Mouse (Mus musculus): Measurements from ENCODE around the gene Trak2. TPM values are rescaled to one million over a fixed set of nuclear protein-coding genes. Genes with fewer than 3 reads are reported as not detected.
A peak's percentile ranks its signal among the peaks of the same experiment; 100 is the strongest.
"Not testable (repeated sequence)": the region's sequence is repeated elsewhere in the genome, so short reads cannot be mapped to it uniquely, and the experiment has no call there.

Gene Trak2
- polyA plus RNA-seq, 1 experiment, result 13.7 TPM

DNA sequence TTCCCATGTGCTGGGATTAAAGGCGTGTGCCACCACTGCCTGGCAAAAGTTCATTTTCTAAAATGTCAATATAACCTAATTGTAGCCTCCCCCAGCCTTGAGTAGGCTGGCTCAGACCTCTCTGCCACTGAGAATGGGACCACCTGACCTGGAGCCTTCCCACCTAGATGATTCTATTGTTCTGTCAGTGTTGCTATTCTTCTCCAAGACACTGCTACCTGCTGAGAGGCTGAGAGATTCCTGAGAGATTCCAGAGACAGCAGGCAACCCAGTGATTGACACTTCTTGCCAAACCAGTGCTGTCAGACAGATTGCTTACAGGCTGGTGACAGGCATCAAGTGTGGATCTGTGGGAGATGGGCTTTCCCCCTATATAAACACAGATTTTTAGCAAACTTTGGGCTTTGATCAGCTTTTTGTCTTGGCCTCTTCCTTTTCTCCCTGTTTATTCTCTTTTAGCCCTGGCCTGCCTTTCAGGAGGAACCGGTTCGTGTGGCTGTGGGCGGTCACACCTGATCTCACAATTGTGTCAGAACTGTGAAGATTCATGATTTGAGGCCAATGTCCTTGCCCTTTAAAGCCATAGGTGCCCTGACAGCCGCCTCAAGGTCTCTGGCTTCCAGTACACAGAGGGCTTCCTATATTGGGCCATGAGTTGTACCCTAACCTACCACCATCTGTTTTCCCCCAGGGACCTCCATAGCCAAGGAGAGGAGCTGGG, 83.2 kb downstream of the Trak2 start:
- Histone ChIP-seq H3K27me3 (ENCODE audit: control insufficient read depth, insufficient read depth, insufficient read length) (no peaks in the 10 kb centered on the region), H3K4me2 (ENCODE audit: low read depth) (no peak overlapping the region), H3ac (ENCODE audit: control insufficient read depth, insufficient read length) (no peak overlapping the region), H3K79me2 (ENCODE audit: control insufficient read depth, insufficient read depth) (no peaks in the 10 kb centered on the region), H3K36me3 (ENCODE audit: control insufficient read depth, insufficient read depth) (no peaks in the 10 kb centered on the region), H3K4me3 (no peak overlapping the region)
- no peak for TF ChIP-seq MYOG (IDR thresholded peaks at IDR 0.05; ENCODE audit: control insufficient read depth in 1 of 3, insufficient read depth in 1 of 3, insufficient read length in 2 of 3, low read depth in 2 of 3)
- TF ChIP-seq TCF3 (IDR thresholded peaks at IDR 0.05; ENCODE audit: insufficient read length, low read depth), result no peak
- no peak for TF ChIP-seq SRF (IDR thresholded peaks at IDR 0.05; ENCODE audit: control insufficient read depth, insufficient read length, low read depth)
- no peak for TF ChIP-seq MAX (IDR thresholded peaks at IDR 0.05; ENCODE audit: low read depth)
- no peak for TF ChIP-seq MYOD1 (IDR thresholded peaks at IDR 0.05; ENCODE audit: control insufficient read depth in 1 of 3, insufficient read length in 2 of 3, low read depth in 2 of 3)
- no peak for TF ChIP-seq CEBPB (IDR thresholded peaks at IDR 0.05; ENCODE audit: insufficient read depth, poor library complexity, severe bottlenecking)

DNA sequence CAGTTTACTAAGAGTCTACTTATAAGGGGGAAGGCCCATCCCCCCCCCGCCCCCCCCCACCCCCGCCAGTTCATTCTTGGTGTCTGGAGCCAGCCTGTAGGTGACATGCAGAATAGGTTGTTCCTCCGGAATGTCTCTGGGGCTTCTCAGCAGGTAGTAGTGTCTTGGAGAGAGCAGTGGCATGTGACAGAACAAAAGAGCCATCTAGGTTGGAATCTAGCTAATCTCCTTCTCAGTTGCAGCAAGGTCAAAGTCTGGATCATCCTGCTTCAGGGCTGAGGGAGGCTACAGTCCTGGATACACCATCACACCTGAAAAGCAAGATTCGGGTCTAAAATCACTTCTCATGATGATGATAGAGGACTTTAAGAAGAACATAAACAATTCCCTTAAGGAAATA, 87.6 kb downstream of the Trak2 start:
- Histone ChIP-seq H3K79me2 (ENCODE audit: control insufficient read depth, insufficient read depth) (no peaks in the 10 kb centered on the region), H3K4me2 (ENCODE audit: low read depth) (no peak overlapping the region), H3K27me3 (ENCODE audit: control insufficient read depth, insufficient read depth, insufficient read length) (no peaks in the 10 kb centered on the region), H3K36me3 (ENCODE audit: control insufficient read depth, insufficient read depth) (no peaks in the 10 kb centered on the region), H3K4me3 (no peak overlapping the region), H3ac (ENCODE audit: control insufficient read depth, insufficient read length) (no peak overlapping the region)
- no peak for TF ChIP-seq TCF3 (IDR thresholded peaks at IDR 0.05; ENCODE audit: insufficient read length, low read depth)
- no peak for TF ChIP-seq REST (IDR thresholded peaks at IDR 0.05; ENCODE audit: insufficient read depth, insufficient read length)
- TF ChIP-seq MYOG (IDR thresholded peaks at IDR 0.05; ENCODE audit: control insufficient read depth in 1 of 3, insufficient read depth in 1 of 3, insufficient read length in 2 of 3, low read depth in 2 of 3), result no peak
- no peak for TF ChIP-seq CEBPB (IDR thresholded peaks at IDR 0.05; ENCODE audit: insufficient read depth, poor library complexity, severe bottlenecking)
- no peak for TF ChIP-seq MYOD1 (IDR thresholded peaks at IDR 0.05; ENCODE audit: control insufficient read depth in 1 of 3, insufficient read length in 2 of 3, low read depth in 2 of 3)
- no peak for TF ChIP-seq TCF12 (IDR thresholded peaks at IDR 0.05; ENCODE audit: insufficient read depth, poor library complexity, severe bottlenecking)

DNA sequence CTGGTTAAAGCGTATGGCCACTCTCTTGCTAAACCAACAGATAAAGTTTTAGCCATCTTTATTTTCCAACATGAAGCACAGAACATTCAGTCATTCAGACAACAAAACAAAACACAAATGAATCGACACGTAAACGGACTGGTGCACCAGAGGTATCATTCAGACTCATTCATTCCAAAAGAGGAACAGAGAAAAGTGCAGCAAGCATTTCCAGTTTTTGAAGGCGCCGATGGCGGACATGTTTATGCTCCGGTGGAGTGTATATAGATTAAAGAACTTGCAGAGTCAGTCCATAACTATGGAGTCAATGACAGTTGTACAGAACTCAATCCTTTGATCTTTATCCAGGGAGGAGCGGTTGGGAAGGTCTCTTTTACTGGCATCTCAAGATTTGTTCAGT, 90.0 kb downstream of the Trak2 start:
- H3K4me2 ChIP-seq (ENCODE audit: low read depth); H3K36me3 ChIP-seq (ENCODE audit: control insufficient read depth, insufficient read depth); H3K4me3 ChIP-seq; H3K79me2 ChIP-seq (ENCODE audit: control insufficient read depth, insufficient read depth); H3K27me3 ChIP-seq (ENCODE audit: control insufficient read depth, insufficient read depth, insufficient read length); H3ac ChIP-seq (ENCODE audit: control insufficient read depth, insufficient read length): not testable (repeated sequence)

DNA sequence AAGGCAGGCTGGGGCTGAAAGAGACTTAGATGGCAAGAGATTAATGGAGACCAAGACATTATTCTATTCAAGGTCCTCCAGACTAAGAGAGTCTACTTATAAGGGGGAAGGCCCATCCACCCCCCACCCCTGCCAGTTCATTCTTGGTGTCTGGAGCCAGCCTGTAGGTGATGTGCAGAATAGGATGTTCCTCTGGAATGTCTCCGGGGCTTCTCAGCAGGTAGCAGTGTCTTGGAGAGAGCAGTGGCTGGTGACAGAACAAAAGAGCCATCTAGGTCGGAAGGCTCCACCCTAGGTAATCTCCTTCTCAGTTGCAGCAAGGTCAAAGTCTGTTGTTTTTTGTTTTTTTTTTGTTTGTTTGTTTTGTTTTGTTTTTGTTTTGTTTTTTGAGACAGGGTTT, 93.9 kb downstream of the Trak2 start:
- not testable (repeated sequence) for H3K36me3 ChIP-seq (ENCODE audit: control insufficient read depth, insufficient read depth); H3K4me3 ChIP-seq; H3K79me2 ChIP-seq (ENCODE audit: control insufficient read depth, insufficient read depth); H3K27me3 ChIP-seq (ENCODE audit: control insufficient read depth, insufficient read depth, insufficient read length); H3K4me2 ChIP-seq (ENCODE audit: low read depth); H3ac ChIP-seq (ENCODE audit: control insufficient read depth, insufficient read length)

DNA sequence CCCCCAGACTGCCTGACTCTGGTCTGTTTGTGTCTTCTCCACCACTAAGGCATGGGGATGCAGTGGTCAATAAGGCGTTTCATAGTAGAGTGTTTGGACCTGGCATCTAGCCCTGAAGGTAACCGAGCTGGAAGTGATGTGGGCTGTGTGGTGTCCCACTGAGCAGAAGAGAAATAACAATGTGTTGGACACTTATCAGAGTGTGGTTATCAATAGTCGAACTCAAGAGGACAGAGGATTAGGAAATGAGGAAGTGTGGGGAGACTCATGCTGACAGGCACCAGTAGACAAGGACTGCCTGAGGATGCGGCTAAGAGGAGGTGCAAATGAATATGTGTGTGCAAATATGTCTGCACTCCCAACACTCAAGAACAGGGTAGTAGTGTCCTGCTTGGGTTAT, 96.7 kb downstream of the Trak2 start:
- H3K79me2 ChIP-seq (ENCODE audit: control insufficient read depth, insufficient read depth); H3ac ChIP-seq (ENCODE audit: control insufficient read depth, insufficient read length); H3K27me3 ChIP-seq (ENCODE audit: control insufficient read depth, insufficient read depth, insufficient read length); H3K4me3 ChIP-seq; H3K36me3 ChIP-seq (ENCODE audit: control insufficient read depth, insufficient read depth); H3K4me2 ChIP-seq (ENCODE audit: low read depth): not testable (repeated sequence)

GRCm38 (mm10) chr1:58860586-58860985, 112.6 kb downstream of the Trak2 start:
- H3K4me3 ChIP-seq; H3ac ChIP-seq (ENCODE audit: control insufficient read depth, insufficient read length); H3K27me3 ChIP-seq (ENCODE audit: control insufficient read depth, insufficient read depth, insufficient read length); H3K36me3 ChIP-seq (ENCODE audit: control insufficient read depth, insufficient read depth); H3K79me2 ChIP-seq (ENCODE audit: control insufficient read depth, insufficient read depth): not testable (repeated sequence)
- peak overlapping the region; percentile 53 for H3K4me2 ChIP-seq (ENCODE audit: low read depth)

DNA sequence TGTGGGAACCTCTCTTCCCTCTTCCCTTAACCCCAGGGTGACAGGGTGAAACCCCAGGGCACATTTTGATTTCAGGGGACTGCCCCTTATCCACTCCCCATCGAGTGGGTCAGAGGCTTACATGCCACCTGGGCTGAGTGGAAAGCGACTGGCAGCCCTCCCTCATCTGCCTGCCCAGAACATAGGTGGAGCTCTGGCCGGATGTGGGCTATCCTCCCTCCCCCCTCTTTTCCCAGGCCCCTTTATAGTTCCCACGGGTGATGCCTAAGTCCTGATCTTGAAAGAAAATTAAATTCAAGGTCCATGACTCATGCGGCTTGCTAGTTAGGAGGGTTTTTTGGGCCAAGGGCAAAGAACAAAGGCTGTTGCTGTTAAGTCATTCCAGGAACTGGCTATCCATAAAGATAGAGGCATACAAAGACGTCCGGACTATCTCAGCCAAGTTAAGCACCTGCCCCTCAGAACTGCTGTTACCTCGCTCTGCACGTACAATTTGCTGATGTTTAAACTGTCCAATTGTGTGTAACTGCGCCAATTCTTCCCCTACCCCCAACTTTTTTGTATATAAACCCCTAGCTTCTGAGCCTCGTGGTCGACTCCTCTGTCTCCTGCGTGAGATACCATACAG, 113.4 kb downstream of the Trak2 start:
- not testable (repeated sequence) for H3K36me3 ChIP-seq (ENCODE audit: control insufficient read depth, insufficient read depth); H3K4me3 ChIP-seq; H3ac ChIP-seq (ENCODE audit: control insufficient read depth, insufficient read length); H3K79me2 ChIP-seq (ENCODE audit: control insufficient read depth, insufficient read depth); H3K27me3 ChIP-seq (ENCODE audit: control insufficient read depth, insufficient read depth, insufficient read length)
- peak overlapping the region; percentile 53 for H3K4me2 ChIP-seq (ENCODE audit: low read depth)

DNA sequence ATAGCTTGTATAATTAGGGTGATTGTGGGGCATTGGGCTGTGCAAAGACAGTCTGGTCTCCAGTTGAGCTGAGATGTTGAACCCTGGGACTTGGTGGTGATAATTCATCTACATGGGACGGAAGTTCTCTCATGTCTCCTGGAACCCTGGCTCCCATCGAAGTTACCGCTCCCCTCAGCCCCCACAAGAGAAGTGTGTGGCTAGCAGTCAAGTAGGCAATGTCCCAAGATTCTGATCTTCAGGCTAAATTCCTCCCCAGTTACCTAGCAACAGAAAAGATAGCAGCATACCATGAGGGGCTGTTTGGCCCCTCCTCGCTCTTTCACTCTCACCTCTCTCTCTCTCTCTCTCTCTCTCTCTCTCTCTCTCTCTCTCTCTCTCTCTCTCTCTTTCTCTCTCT, 114.1 kb downstream of the Trak2 start:
- not testable (repeated sequence) for H3K36me3 ChIP-seq (ENCODE audit: control insufficient read depth, insufficient read depth); H3K4me3 ChIP-seq; H3ac ChIP-seq (ENCODE audit: control insufficient read depth, insufficient read length); H3K4me2 ChIP-seq (ENCODE audit: low read depth); H3K79me2 ChIP-seq (ENCODE audit: control insufficient read depth, insufficient read depth); H3K27me3 ChIP-seq (ENCODE audit: control insufficient read depth, insufficient read depth, insufficient read length)

- H3K4me3 ChIP-seq; H3K36me3 ChIP-seq (ENCODE audit: control insufficient read depth, insufficient read depth); H3K27me3 ChIP-seq (ENCODE audit: control insufficient read depth, insufficient read depth, insufficient read length); H3ac ChIP-seq (ENCODE audit: control insufficient read depth, insufficient read length); H3K79me2 ChIP-seq (ENCODE audit: control insufficient read depth, insufficient read depth): not testable (repeated sequence)
- H3K4me2 ChIP-seq (ENCODE audit: low read depth), result peak overlapping the region; percentile 68
Observed at GRCm38 (mm10) chr1:58856811-58857210, 116.4 kb downstream of the Trak2 start.

All from myocyte (in vitro differentiated cells).